In the genomic region with DNA sequence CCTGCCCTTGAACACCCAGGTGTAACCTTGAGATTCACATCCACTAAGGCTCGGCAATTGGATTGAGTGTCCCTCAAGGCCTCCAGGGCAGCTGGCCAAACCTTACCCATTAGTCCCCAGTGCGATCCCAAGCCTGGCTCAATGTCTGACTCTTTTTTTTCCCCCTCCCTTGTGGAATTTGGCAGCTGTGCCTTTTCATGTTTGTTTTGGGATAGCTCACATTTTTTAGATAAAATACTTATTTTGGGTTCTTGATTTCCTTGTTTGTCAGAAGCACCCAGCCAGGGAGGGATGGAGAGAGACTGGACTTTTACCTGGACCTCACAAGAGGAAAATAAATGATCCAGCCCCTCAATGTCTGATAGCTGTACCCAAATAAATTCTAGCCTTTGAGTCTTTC, we compare ENCODE assay signal across 12 mouse cellular contexts.
A peak's percentile ranks its signal among the peaks of the same experiment; 100 is the strongest.
DNase-seq lines count a peak whose midpoint lies in the region; ATAC-seq and TF ChIP-seq lines count a peak whose summit lies in the region.
"Had no signal": no experiment of that assay in that cellular context is flagged by ENCODE, and none has a peak within 500 bp of the region (broad histone marks: within the 10 kb centered on the region; RNA-seq: fewer than 3 reads in every experiment).

No protein-coding gene starts in this region.

- H3K36me3 ChIP-seq in midbrain, postnatal 0 days (ENCODE audit: insufficient read depth, low read length): no peaks in the 10 kb centered on the region
- H3K36me3 ChIP-seq in midbrain, embryonic 15.5 days (replicated peaks): no peaks in the 10 kb centered on the region
- no peaks in the 10 kb centered on the region for H3K36me3 ChIP-seq in forebrain, embryonic 13.5 days (ENCODE audit: poor library complexity, severe bottlenecking)
- H3K36me3 ChIP-seq: midbrain, embryonic 13.5 days had no signal

- H3K27me3 ChIP-seq in midbrain, postnatal 0 days (ENCODE audit: insufficient read depth, low read length): no peaks in the 10 kb centered on the region
- no peaks in the 10 kb centered on the region for H3K27me3 ChIP-seq in midbrain, embryonic 15.5 days (replicated peaks)
- H3K27me3 ChIP-seq in forebrain, embryonic 13.5 days: no peaks in the 10 kb centered on the region
- H3K27me3 ChIP-seq: midbrain, embryonic 13.5 days; Patski had no signal

- WGBS in midbrain, postnatal 0 days: 60% methylated on average over 2 of the region's 2 CpGs
- WGBS in midbrain, embryonic 15.5 days: 69% methylated on average over 2 of the region's 2 CpGs
- 84% methylated on average over 2 of the region's 2 CpGs for WGBS in forebrain, embryonic 13.5 days

- TF ChIP-seq CTCF in midbrain, postnatal 0 days (IDR thresholded peaks at IDR 0.05): no peak

- ATAC-seq in midbrain, postnatal 0 days (ENCODE audit: low FRiP score): no peak
- ATAC-seq in midbrain, embryonic 15.5 days (replicated peaks): no peak
- ATAC-seq in forebrain, embryonic 13.5 days: no peak
- ATAC-seq: midbrain, embryonic 13.5 days; Patski had no signal

- no peak overlapping the region for H3K27ac ChIP-seq in midbrain, postnatal 0 days (ENCODE audit: low read depth, low read length)
- H3K27ac ChIP-seq in midbrain, embryonic 15.5 days: no peak overlapping the region
- H3K27ac ChIP-seq in forebrain, embryonic 13.5 days: no peak overlapping the region
- H3K27ac ChIP-seq: left cerebral cortex, adult 2 months; midbrain, embryonic 13.5 days had no signal

- H3K9ac ChIP-seq in midbrain, postnatal 0 days (replicated peaks; ENCODE audit: low read length, poor library complexity, severe bottlenecking): no peak overlapping the region
- H3K9ac ChIP-seq in midbrain, embryonic 15.5 days: no peak overlapping the region
- no peak overlapping the region for H3K9ac ChIP-seq in forebrain, embryonic 13.5 days
- H3K9ac ChIP-seq: midbrain, embryonic 13.5 days had no signal

- H3K4me3 ChIP-seq in midbrain, postnatal 0 days (ENCODE audit: low read depth, low read length): no peak overlapping the region
- H3K4me3 ChIP-seq in midbrain, embryonic 15.5 days: no peak overlapping the region
- H3K4me3 ChIP-seq in forebrain, embryonic 13.5 days: no peak overlapping the region
- H3K4me3 ChIP-seq: left cerebral cortex, adult 2 months; midbrain, embryonic 13.5 days had no signal

- no peaks in the 10 kb centered on the region for H3K9me3 ChIP-seq in midbrain, postnatal 0 days (ENCODE audit: low read length)
- H3K9me3 ChIP-seq in midbrain, embryonic 15.5 days: no peaks in the 10 kb centered on the region
- H3K9me3 ChIP-seq in forebrain, embryonic 13.5 days (replicated peaks): no peaks in the 10 kb centered on the region
- H3K9me3 ChIP-seq: midbrain, embryonic 13.5 days had no signal

- peak; percentile 23 for DNase-seq in midbrain, postnatal 0 days (ENCODE audit: low spot score)
- DNase-seq in heart, adult 9 months (ENCODE audit: low spot score in 2 of 2): peak; percentile 72 to 75
- peak; percentile 61 for DNase-seq in kidney, adult 9 months
- peak; percentile 65 to 82 for DNase-seq in lung, postnatal 4 days
- no peak for DNase-seq in thymus, postnatal 36 days
- no peak for DNase-seq in right cerebral cortex, postnatal 36 days (ENCODE audit: low spot score in 2 of 2)
- DNase-seq: cerebellum, adult 18-20 months had no signal

- H3K4me1 ChIP-seq in midbrain, postnatal 0 days (ENCODE audit: insufficient read depth, low read length): no peaks in the 10 kb centered on the region
- H3K4me1 ChIP-seq in midbrain, embryonic 15.5 days: no peaks in the 10 kb centered on the region
- no peaks in the 10 kb centered on the region for H3K4me1 ChIP-seq in forebrain, embryonic 13.5 days
- H3K4me1 ChIP-seq: midbrain, embryonic 13.5 days had no signal

- H3K4me2 ChIP-seq in midbrain, postnatal 0 days (ENCODE audit: low read depth, low read length, poor library complexity, severe bottlenecking): no peak overlapping the region
- H3K4me2 ChIP-seq in midbrain, embryonic 15.5 days: no peak overlapping the region
- H3K4me2 ChIP-seq in forebrain, embryonic 13.5 days: no peak overlapping the region
- H3K4me2 ChIP-seq: midbrain, embryonic 13.5 days had no signal

Comparison
In these comparisons a context has a peak if more than half of its experiments do, and no peak if none do; other contexts are left out.
1. DNase-seq: peak in midbrain, postnatal 0 days (single experiment), heart, adult 9 months (2 of 2), kidney, adult 9 months (single experiment) and lung, postnatal 4 days (2 of 2); none in thymus, postnatal 36 days (0 of 2) and right cerebral cortex, postnatal 36 days (0 of 2).